ENCODE assay signal across 9 mouse cellular contexts in genomic region chr3:79495151-79495550, GRCm38 (mm10).
DNase-seq lines count a peak whose midpoint lies in the region; ATAC-seq and TF ChIP-seq lines count a peak whose summit lies in the region.
"Had no signal": no experiment of that assay in that cellular context is flagged by ENCODE, and none has a peak within 500 bp of the region (broad histone marks: within the 10 kb centered on the region; RNA-seq: fewer than 3 reads in every experiment).

No protein-coding gene starts in this region.

- H3K4me1 ChIP-seq in kidney, adult 2 months (ENCODE audit: control insufficient read depth, insufficient read depth, low read length), result no peaks in the 10 kb centered on the region

- TF ChIP-seq POLR2A in kidney, adult 2 months (IDR thresholded peaks at IDR 0.05; ENCODE audit: low read depth, low read length), result no peak

- no peak overlapping the region for H3K4me3 ChIP-seq in kidney, adult 2 months (ENCODE audit: insufficient read depth, low read depth, low read length)

- DNase-seq in frontal cortex, postnatal 25 days (ENCODE audit: low spot score in 2 of 2), result no peak
- DNase-seq in kidney, adult 2 months, result no peak
- DNase-seq in kidney, postnatal 25 days, result no peak
- peak; percentile 13 for DNase-seq in lung, postnatal 10 days
- no peak for DNase-seq in lung, postnatal 25 days (ENCODE audit: low spot score)
- DNase-seq in right cerebral cortex, postnatal 14 days, result peak; percentile 30
- no peak for DNase-seq in ovary, postnatal 14 days (ENCODE audit: low spot score)
- DNase-seq: gastrocnemius, postnatal 10 days had no signal

- no peak overlapping the region for H3K27ac ChIP-seq in kidney, adult 2 months (ENCODE audit: insufficient read depth, low read depth, low read length)

- ATAC-seq in frontal cortex, adult (ENCODE audit: low TSS enrichment), result peak; percentile 97

- TF ChIP-seq CTCF in kidney, adult 2 months (conservative IDR thresholded peaks at IDR 0.05; ENCODE audit: insufficient read depth, insufficient read length, low read depth, low read length), result 0 out of 2 replicates have a peak, but pooled peaks have one; percentile 19

- H3K27me3 ChIP-seq in kidney, adult 2 months (replicated peaks; ENCODE audit: control insufficient read depth, insufficient read depth, low read length), result no peaks in the 10 kb centered on the region

- peaks cover 5% of the 10 kb centered on the region for H3K36me3 ChIP-seq in kidney, adult 2 months (ENCODE audit: control insufficient read depth, insufficient read depth, low read length)

- 76% methylated on average over 7 of the region's 7 CpGs for WGBS in kidney, adult 2 months

Comparison
In these comparisons a context has a peak if more than half of its experiments do, and no peak if none do; other contexts are left out.
1. DNase-seq: peak in lung, postnatal 10 days (single experiment) and right cerebral cortex, postnatal 14 days (single experiment); none in frontal cortex, postnatal 25 days (0 of 2), kidney, adult 2 months (single experiment), kidney, postnatal 25 days (0 of 2), lung, postnatal 25 days (single experiment) and ovary, postnatal 14 days (single experiment).